Mouse (Mus musculus) ES-E14 (cell line): ENCODE data around the gene Ccl20. TPM values are rescaled to one million over a fixed set of nuclear protein-coding genes. Genes with fewer than 3 reads are reported as not detected.

Experiments used
- DNase-seq: peaks from one replicate; pipeline ENCODE4 v3.0.0-alpha.2; 2013; ENCODE audit warnings: low read depth, low spot score
- H3K27ac ChIP-seq: 2 replicates; pipeline ENCODE4 v1.5.1; 2012; ENCODE audit warnings: low read depth, mild to moderate bottlenecking, low read length, moderate library complexity, mixed read lengths; ENCODE audit not compliant: poor library complexity, insufficient read depth, severe bottlenecking
- H3K36me3 ChIP-seq: 2 replicates; pipeline ENCODE4 v1.6.1; 2012; ENCODE audit warnings: mild to moderate bottlenecking, low read length, moderate library complexity, mixed read lengths; ENCODE audit not compliant: control insufficient read depth, poor library complexity, insufficient read depth, severe bottlenecking
- H3K4me1 ChIP-seq, 2 experiments: fragments of 150-350 bp in 1 of 2; sonication (generic) in 1 of 2; 2 replicates each; pipeline ENCODE4 v1.6.1; 2012; ENCODE audit warnings: low read length in 2 of 2, mild to moderate bottlenecking in 1 of 2, mixed read lengths in 1 of 2; ENCODE audit not compliant: control insufficient read depth in 2 of 2, insufficient read depth in 2 of 2, poor library complexity in 1 of 2
- H3K4me3 ChIP-seq, 2 experiments: fragments of 150-350 bp in 1 of 2; sonication (generic) in 1 of 2; 2 replicates each; pipeline ENCODE4 v1.5.1; 2012; ENCODE audit warnings: low read length in 2 of 2, low read depth in 1 of 2, mild to moderate bottlenecking in 1 of 2, mixed read lengths in 1 of 2; ENCODE audit not compliant: insufficient read depth in 1 of 2, poor library complexity in 1 of 2, severe bottlenecking in 1 of 2
- H3K9ac ChIP-seq: 2 replicates; pipeline ENCODE4 v1.6.1; 2012; ENCODE audit warnings: low read depth, mild to moderate bottlenecking, low read length, mixed read lengths; ENCODE audit not compliant: poor library complexity, insufficient read depth, severe bottlenecking
- H3K9me3 ChIP-seq: fragments of 150-350 bp; sonication (generic); 2 replicates; pipeline ENCODE4 v1.6.1; 2012; ENCODE audit warnings: low read depth, mild to moderate bottlenecking, low read length; ENCODE audit not compliant: control insufficient read depth, insufficient read depth
- CHD2 ChIP-seq: IDR thresholded peaks from 2 replicates; pipeline ENCODE4 v1.6.1; 2014; ENCODE audit warnings: mild to moderate bottlenecking, low read depth, low read length, inconsistent platforms
- HCFC1 ChIP-seq: IDR thresholded peaks from 2 replicates; pipeline ENCODE4 v1.6.1; 2012; ENCODE audit warnings: low read length, inconsistent platforms, borderline replicate concordance; ENCODE audit not compliant: insufficient read depth
- MAFK ChIP-seq: IDR thresholded peaks from 2 replicates; pipeline ENCODE4 v1.6.1; 2014; ENCODE audit warnings: mild to moderate bottlenecking, low read depth, low read length, inconsistent platforms; ENCODE audit not compliant: insufficient read depth
- ZC3H11A ChIP-seq: IDR thresholded peaks from 2 replicates; pipeline ENCODE4 v1.6.1; 2012; ENCODE audit warnings: low read depth, mild to moderate bottlenecking, inconsistent platforms, low read length, borderline replicate concordance
- ZNF384 ChIP-seq: IDR thresholded peaks from 2 replicates; pipeline ENCODE4 v1.6.1; 2012; ENCODE audit warnings: low read depth, low read length, inconsistent platforms
- in situ Hi-C, 2 experiments: fragments of 600-800 bp; cut with MboI; formaldehyde crosslinking; loops; one replicate each; pipeline ENCODE4 v1.15.1; 2025; ENCODE audit warnings: low sequenced_read_pairs in 2 of 2, inconsistent platforms in 1 of 2; ENCODE audit not compliant: unreplicated experiment in 2 of 2
- total RNA-seq: library from RNA; depleted of rRNA; stranded (reverse); fragments of 300-350 nt; gene quantifications from 2 replicates; pipeline ENCODE4 v1.2.3, GENCODE M21; 2012

Ccl20 gene
- total RNA-seq, 1 experiment: 0.89 TPM

DNA sequence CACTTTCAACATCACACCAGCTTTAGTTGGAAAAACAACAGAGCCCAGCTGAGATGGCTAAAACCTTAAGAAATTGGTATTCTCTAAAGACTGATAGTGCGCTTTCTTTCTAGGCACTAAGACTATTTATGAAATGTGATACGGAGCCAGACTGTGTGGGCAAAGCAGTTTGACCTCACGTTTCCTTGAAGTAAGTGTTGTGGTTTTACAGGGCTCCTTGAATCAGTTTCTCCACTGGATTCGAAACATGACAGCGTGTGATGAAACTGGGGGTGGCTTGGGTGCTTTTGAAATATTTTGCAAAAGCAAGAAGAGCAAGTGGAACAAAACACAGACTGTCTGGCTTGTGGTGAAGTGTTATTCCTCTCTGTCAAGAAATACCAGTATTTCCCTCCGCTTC, 39.5 kb upstream of the Ccl20 start:
- Histone ChIP-seq H3K4me3 (no peak overlapping the region), H3K9me3 (no peaks in the 10 kb centered on the region), H3K36me3 (no peaks in the 10 kb centered on the region), H3K4me1 (no peaks in the 10 kb centered on the region), H3K9ac (no peak overlapping the region), H3K27ac (no peak overlapping the region)
- in situ Hi-C loops: no loop called here
- TF ChIP-seq HCFC1: no peak
- TF ChIP-seq ZC3H11A: no peak
- TF ChIP-seq ZNF384: no peak
- TF ChIP-seq MAFK: no peak
- no peak for TF ChIP-seq CHD2
- no peak for DNase-seq

- no peak for DNase-seq
- Histone ChIP-seq H3K27ac (no peak overlapping the region), H3K4me1 (no peaks in the 10 kb centered on the region), H3K4me3 (no peak overlapping the region), H3K9ac (no peak overlapping the region), H3K36me3 (no peaks in the 10 kb centered on the region), H3K9me3 (no peaks in the 10 kb centered on the region)
- no peak for TF ChIP-seq ZNF384
- in situ Hi-C loops: no loop called here
Observed at GRCm38 (mm10) chr1:83084790-83085189, 31.8 kb upstream of the Ccl20 start.

- H3K27ac ChIP-seq: no peak overlapping the region
- DNase-seq: no peak
- no peaks in the 10 kb centered on the region for H3K36me3 ChIP-seq
- H3K9ac ChIP-seq: no peak overlapping the region
- no peaks in the 10 kb centered on the region for H3K4me1 ChIP-seq
- H3K9me3 ChIP-seq: no peaks in the 10 kb centered on the region
- in situ Hi-C loops: no loop called here
- H3K4me3 ChIP-seq: no peak overlapping the region
- no peak for TF ChIP-seq CHD2
- TF ChIP-seq ZC3H11A: no peak
- no peak for TF ChIP-seq HCFC1
- TF ChIP-seq MAFK: no peak
- no peak for TF ChIP-seq ZNF384
Observed at GRCm38 (mm10) chr1:83091268-83091667, 25.3 kb upstream of the Ccl20 start.

GRCm38 (mm10) chr1:83096935-83097334, 19.6 kb upstream of the Ccl20 start:
- no peaks in the 10 kb centered on the region for H3K36me3 ChIP-seq
- no peak for DNase-seq
- H3K9ac ChIP-seq: no peak overlapping the region
- in situ Hi-C loops: no loop called here
- H3K4me1 ChIP-seq: no peaks in the 10 kb centered on the region
- TF ChIP-seq ZNF384: no peak
- TF ChIP-seq ZC3H11A: no peak
- no peak for TF ChIP-seq HCFC1
- TF ChIP-seq CHD2: no peak
- no peak for TF ChIP-seq MAFK
- H3K9me3 ChIP-seq: no peaks in the 10 kb centered on the region
- H3K27ac ChIP-seq: no peak overlapping the region
- H3K4me3 ChIP-seq: no peak overlapping the region

DNA sequence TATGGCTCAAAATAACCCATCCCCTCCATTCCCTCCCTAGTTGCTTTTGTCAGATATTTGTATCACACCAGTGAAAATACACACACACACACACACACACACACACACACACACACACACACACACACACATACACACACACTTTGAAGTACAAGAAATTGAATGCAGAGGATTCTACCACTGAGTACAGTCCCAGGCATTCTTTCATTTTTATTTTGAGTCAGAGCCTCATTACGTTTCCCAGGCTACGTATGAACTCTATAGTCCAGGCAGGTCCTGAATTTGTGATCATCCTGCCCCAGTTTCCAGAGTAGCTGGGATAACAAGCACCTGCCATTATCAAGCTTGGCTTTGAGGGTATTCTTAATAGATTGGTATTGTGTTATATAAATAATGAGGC, 17.4 kb upstream of the Ccl20 start:
- Histone ChIP-seq H3K4me1 (no peaks in the 10 kb centered on the region), H3K9me3 (no peaks in the 10 kb centered on the region), H3K9ac (no peak overlapping the region), H3K36me3 (no peaks in the 10 kb centered on the region), H3K4me3 (no peak overlapping the region), H3K27ac (no peak overlapping the region)
- in situ Hi-C loops: no loop called here
- no peak for DNase-seq
- TF ChIP-seq MAFK (no peak), HCFC1 (no peak), ZNF384 (no peak), CHD2 (no peak), ZC3H11A (no peak)
